Mouse (Mus musculus): Measurements from ENCODE around the gene Rcbtb2.

Gene Rcbtb2

DNA sequence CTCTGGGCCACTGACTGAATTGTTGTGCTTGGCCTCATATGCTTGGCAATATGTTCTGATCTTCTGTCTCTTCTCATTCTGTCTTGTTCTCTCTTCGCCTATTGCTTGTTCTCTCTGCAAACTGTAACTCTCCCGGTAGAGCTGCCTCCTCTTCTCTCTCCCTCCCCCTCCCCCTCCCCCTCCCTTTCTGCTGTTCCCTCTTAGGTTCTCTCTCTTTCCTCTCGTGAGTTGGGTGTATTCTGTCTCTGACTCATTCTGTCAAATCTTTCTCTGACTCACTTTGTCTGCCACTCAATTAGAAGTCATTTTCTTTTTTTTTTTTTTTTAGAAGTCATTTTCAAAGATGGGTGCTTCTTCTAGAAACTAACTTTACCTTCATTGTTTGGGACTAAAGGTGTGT is 23.9 kb downstream of the Rcbtb2 start:
- DNase-seq (ENCODE audit: low spot score in 2 of 2), result no peak

DNA sequence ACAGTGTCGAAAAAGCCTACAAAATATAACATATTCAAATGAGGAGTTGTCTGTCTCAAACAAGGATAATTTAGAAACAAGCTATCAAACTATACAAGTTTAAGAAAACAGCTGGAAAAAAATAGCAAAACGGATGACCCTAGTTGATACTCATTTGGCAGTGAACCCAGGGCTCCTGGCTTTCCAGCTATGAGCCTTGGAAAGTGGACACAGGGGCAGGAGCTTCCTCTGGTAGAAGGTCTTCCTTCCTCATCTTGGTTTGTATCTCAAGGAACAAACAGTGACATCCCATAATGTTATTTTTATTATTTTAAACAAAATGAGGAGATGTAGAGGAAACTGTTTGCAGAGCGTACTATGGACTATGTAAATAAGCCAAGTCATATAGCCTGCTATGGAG is 25.3 kb downstream of the Rcbtb2 start:
- DNase-seq (ENCODE audit: low spot score in 2 of 2), result no peak

DNA sequence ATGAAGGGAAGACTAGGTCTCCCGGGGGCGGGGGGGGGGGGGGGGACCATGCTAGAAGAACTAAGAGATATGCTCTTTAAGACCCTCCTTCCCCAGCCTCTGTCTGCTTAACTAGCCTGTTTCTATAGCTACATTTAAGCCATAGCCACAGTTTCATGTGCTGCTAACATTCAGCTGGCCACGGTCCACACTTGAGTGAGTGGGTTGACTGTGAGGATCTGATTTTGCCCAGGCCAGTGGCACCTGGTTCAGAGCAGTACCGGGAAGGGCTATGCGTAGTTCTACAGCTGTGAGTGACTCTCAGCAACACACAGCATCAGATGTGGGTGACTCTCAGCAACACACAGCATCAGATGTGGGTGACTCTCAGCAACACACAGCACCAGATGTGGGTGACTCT is 38.5 kb downstream of the Rcbtb2 start:
- DNase-seq (ENCODE audit: low spot score in 2 of 2), result peak; percentile 44 to 50

DNA sequence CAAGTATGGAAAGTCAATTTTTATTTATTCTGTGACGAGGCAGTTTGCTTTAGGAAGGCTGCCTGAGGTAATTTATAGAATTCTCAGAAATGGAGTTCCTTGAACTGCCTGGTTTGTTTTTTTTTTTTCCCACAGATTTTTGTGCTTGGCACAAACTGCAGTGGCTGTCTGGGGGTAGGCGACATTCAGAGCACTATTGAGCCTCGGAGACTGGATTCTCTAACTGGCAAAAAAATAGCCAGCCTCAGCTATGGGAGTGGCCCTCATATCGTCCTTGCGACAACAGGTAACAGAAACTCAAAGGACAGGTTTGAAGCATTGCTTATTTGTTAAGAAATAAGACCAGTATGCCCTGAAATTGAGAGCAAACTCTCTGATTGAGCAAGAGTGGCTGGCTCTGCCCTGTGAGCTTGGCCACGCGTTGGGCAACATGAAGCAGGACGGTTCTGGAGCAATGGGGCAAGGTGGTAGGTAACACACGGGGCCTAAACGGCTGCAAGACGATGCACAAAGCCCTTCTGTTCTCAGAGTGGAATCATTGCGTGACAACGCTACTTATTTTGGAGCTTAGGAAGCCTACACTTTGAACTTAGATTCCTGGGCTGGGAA is 39.5 kb downstream of the Rcbtb2 start:
- no peak for DNase-seq (ENCODE audit: low spot score in 2 of 2)

DNA sequence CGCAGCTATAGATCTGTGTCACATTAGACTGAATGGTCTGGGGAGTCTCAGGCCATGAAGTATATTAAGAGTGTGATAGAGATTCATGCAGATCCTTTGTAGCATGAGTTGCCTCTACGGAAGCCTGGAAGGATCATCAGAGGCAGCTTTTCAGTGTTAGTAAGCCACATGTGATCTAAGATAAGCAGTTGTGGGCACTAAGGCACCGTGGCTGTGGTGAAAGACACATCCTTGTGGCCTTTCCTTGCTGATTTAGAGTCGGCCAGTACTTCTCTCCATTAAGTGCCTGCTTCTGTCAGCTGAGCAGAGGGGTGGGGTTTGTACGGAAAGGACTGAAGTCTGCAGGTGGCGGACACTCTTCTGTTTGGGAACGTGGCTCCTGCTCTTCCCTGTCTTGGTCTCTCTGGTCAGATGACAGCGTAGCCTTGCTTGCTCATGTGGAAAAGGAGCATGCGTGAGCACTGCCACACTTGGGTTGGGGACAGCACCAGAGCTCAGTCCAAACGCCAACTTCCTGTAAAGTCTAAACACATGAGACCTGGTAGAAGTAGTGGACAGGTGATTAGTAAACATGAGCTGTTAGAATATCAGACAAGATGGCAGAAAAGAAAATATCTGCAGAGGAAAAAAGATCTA is 40.6 kb downstream of the Rcbtb2 start:
- DNase-seq (ENCODE audit: low spot score in 2 of 2), result no peak

DNA sequence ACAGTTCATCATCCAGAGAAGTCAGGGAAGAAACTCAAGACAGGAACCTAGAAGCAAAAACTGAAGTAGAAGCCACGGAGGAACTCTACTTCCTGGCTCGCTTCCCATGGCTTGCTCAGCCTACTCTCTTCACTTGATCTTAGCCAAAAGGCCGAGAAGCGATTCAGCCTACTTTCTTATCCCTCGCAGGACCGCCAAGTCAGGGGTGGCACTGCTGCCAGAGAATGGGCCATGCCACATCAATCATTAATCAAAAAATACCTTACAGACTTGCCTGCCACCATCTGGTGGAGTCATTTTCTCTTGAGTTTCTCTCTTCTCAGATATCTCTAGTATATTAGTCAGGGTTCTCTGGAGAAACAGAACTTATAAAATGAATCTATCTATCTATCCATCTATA is 42.3 kb downstream of the Rcbtb2 start:
- DNase-seq (ENCODE audit: low spot score in 2 of 2), result no peak

DNA sequence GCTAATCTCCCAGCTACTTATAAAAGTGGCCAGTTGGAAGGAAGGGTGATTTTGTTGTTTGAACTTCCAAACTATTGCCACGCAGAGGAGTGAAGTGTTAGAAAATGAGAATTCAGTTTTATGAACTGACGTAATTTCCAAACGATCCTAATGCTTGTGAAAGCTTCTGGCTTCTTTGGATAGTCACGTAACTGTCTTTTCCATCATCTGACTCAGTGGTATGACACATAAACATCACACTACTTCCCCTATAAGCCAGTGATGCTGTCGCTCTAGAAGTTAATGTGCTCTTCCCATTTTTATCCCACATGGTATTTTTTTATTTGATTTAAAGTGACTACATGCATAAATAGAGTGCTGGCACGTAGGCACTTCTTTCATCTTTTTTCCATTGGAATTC is 45.8 kb downstream of the Rcbtb2 start:
- no peak for DNase-seq (ENCODE audit: low spot score in 2 of 2)

DNA sequence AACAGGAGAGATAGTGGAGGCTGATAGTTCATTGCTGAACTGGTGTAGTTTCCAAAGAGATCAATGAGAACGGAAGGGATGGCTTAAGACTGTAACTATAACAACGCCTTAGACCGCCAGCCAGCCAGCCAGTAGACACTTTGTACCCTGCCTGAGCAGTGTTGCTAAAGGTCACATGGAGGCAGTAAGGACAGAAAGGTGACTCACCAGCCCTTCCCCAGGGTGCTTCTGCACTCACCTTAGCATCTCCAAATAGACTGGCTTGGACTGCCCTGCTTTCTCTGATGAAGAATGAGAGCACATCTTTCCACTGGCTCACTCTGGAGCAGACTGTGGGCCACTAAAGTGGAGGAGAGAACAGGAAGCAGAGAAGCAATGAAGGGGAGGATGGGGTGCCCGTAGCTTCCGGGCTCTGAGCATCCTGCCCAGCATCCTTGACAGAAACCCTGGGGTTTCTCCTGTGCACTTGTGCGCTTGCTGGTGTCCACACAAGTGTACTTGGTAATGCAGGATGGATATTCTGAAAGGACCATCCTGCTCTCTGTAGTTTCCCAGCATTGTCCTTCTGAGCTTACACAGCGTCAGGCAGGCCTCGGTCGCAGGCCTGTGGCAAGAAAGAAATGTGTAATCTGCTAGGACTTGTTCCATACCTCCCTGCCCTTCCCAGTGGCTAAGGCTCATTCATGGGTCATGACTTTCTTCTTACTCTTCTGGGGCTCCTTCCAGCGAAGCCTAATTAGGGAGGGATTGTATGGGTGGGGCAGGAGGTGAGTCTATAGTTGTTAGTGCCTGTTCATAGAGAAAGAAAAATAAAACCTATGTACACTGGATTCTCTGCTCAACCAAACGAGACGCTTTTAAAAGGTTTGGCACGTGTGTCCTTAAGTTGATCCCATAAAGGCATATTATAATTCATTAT is 47.3 kb downstream of the Rcbtb2 start:
- no peak for DNase-seq (ENCODE audit: low spot score in 2 of 2)

DNA sequence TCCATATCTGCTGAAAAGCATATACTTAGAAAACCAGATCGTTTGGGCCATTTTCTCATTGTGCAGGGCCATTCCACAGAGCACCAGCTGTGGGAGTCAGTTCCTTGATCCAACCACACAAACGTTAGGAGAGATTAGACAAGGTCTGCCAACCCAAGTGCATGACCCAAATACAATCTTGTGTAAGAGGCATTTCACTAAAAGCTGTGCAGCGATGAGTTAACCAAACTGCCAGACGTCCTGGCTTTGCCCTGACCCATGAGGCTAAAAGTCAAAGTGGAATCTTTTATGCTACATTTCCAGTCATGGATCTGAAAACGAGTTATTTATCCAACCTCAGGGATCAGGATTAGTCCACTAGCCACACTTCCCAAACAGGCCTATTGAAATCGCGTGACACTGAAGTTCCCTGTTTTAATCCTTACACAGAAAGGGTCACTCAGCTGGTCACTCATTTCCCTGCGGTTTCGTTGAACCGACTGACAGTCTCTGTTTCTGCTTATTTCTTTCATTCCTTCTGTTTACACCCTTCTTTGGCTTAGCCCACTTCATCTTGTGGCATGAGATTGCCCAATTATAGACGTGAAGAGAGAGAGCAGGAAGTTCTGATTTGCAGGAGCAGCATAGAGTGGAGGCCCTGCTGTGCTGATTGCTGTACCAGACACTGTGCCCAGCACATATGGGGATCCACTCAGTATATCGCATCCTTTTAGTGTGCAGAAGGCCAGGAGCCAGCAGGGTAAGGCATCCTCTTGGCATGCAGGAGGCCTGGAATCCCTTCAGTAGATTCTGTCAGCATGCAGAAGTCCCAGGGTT is 49.6 kb downstream of the Rcbtb2 start:
- no peak for DNase-seq (ENCODE audit: low spot score in 2 of 2)

DNA sequence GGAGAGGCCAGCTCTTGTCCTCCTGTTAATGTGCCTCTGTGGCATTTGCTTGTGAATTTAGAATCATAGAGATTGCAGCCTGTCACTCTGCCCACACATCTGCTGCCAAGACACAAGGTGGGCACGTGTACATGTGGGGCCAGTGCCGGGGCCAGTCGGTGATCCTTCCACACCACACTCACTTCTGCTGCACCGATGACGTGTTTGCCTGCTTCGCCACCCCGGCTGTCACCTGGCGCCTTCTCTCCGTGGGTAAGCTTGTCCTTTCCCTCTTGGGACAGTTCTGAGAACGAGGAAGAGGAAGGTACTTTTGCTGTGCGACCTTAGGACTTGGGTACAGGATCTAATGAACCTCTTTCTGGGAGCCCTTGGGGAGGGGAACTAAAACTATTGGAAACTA is 50.8 kb downstream of the Rcbtb2 start:
- no peak for DNase-seq (ENCODE audit: low spot score in 2 of 2)

DNA sequence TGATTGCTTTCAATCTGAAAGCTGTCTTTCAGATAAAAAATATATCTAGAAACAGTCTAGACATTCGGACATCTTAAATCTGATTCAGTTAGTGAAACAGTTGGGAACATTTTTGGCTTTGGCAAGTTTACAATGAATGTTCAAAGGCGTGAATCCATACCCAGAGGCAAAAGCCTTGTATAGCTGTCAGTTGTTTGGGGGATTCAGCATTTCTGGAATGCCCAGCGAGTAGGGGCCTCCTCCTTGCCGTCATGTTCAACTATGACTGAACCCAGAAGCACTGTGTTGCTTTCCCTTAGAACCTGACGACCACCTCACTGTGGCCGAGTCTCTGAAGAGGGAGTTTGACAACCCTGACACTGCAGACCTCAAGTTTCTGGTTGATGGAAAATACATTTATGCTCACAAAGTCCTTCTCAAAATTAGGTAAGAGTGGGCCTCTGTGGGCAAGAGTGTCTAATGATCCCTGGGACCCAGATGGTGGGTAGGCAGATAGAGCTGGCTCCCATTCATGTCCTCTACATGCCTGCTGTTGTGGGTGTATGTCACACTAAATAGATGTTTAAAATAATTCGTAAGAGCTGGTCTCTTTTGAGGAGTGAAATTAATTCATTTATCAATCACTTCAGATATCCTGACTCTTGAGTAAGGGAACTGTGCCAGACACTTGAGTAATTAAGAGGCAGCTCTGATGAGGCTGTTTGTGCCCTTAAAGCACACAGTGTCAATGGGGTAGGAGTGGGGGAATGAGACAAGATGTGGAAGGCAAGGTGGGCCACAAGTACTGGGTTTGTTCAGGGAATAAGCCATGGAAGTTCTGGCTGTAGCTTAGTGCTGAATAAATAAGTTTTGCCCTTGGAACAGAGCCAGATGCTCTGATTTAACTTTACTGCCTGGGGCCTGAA is 51.5 kb downstream of the Rcbtb2 start:
- no peak for DNase-seq (ENCODE audit: low spot score in 2 of 2)

DNA sequence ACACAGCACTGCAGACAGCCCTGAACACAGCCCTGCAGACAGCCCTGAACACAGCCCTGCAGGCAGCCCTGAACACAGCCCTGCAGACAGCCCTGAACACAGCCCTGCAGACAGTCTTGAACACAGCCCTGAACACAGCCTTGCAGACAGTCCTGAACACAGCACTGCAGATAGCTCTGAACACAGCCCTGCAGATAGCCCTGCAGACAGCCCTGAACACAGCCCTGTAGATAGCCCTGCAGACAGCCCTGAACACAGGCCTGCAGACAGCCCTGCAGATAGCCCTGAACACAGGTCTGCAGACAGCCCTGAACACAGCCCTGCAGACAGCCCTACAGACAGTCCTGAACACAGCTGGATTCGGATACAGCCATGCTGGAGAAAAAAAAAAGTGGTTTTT is 52.2 kb downstream of the Rcbtb2 start:
- DNase-seq (ENCODE audit: low spot score in 2 of 2), result no peak

DNA sequence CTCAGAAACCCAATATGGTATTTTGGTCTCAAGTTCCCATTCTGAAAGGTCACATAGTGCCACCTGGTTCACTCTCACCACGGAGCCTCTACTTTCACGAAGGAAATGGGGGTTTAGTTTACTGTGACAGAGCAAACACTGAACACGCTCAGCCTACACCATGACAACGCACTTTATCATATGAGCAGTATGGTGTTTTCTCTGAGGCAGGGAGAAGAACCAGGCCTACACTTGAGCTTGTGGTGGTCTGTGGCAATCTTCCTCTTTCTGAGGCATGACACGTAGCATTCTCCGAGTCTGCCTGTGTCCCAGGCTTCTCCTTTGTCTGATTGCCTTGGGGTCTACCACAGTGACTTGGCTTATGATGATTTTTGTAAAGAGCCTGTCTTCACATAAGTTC is 53.0 kb downstream of the Rcbtb2 start:
- DNase-seq (ENCODE audit: low spot score in 2 of 2), result no peak

DNA sequence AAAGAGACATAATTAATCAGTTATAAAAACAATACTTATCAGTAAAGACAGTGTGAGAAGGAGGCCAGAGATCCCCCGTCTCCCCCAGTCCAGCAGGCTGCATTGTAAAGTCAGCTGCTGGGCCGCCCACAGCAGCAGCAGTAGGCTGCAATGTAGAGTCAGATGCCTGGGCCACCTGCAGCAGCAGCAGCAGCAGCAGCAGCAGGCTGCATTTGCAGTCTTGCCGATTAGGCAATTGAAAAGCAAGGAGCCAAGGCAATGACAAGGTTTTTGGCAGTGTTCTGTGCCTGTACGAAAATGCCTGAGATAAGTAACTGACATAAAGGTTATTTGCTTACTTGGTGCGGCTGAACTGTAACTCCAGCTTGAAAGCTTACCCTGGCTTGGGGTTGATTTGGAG is 53.4 kb downstream of the Rcbtb2 start:
- no peak for DNase-seq (ENCODE audit: low spot score in 2 of 2)

DNA sequence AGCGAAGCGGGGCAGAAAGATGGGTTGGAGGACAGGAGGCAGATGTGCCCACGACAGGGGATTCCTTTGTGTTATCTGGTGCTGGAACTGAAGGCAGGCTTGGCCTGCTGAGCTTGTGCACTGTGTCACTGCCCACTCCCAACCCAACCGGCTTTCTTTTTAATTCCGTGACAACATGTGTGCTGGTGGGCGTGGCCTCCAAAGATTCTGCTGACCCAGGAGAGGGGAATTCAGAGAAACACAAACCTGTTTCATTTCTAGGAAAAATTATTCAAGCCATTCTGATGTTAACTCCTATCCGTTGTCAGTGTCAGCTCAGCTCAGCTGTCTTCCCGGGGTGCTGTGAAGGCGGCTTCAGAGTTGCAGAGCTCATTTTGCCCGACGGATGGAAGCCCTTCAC is 55.1 kb downstream of the Rcbtb2 start:
- DNase-seq (ENCODE audit: low spot score in 2 of 2), result no peak

DNA sequence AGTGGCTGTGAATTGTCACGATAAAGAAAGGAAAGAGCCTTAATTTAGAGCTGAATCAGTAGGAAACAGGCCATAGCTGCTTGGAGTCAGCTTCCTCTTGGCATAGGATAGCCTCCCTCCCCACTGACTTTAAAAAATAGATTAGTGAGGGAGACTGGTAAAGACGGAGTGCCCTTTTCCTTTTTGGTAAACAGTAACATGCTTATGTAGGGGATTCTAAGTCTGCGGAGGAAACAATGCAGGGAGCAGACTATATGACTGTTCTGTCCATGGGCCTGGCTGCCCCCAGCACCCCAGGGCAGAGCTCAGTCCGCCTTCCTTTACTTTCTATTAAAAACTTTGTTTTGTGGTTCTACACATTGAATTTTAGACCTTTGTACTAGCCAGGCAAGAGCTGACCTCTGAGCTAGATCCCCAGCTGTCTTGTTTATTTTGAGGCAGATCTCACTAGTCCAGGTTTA is 56.4 kb downstream of the Rcbtb2 start:
- no peak for DNase-seq (ENCODE audit: low spot score in 2 of 2)

DNA sequence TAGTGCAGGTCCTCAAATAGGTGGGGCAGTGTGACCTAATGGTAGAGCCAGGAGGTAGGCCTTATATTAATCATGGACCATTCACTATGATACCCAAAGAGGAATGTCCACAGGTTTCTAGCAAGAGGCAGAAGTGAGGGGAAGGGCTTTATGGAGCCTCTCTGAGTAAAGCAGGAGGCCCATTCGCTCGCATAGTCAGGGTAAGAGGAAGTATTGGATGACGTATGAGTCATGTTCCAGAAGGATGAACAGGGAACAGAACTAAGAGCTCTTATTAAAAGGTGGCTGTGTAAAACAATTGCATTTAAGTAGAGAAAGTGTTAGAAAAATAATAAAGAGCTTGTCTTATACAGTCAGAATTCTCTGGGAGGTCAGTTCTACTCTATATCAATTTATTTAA is 57.8 kb downstream of the Rcbtb2 start:
- DNase-seq (ENCODE audit: low spot score in 2 of 2), result no peak

DNA sequence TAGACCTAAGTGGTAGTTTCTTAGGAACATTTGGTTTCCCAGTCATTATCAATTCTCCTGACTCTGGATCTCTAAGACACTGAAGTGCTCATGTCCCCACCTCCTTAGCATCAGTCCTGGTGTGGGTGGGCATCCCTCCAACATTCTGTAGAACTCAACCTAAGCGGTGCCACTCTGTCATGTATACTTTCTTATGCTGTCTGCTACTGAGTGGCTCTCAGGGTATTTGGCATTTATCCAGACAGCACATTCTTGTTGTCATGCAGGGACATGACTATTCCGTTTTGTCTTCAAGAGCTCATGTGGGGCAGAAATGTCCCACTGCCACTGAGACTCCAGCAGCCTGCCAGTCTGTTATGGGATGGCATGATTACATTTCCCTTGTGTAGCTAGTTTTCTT is 58.3 kb downstream of the Rcbtb2 start:
- no peak for DNase-seq (ENCODE audit: low spot score in 2 of 2)

DNA sequence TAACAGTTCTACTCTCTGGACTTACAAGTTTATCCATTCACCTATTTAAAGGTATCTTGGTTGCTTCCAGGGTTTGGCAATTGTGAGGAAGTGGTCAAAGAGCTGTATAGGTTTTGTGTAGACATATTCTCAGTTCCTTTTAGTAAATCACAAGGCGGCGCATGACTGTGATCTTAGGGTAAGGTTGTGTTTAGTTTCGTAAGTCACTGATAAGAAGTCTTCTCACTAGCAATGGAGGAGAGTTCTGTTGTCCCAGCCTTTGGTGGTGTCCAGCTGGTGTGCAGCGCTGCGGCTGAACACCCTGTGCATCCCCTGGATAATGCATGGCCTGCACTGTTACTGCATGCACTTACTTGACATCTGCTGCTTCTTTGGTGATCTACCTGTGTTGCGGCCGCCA is 64.0 kb downstream of the Rcbtb2 start:
- DNase-seq (ENCODE audit: low spot score in 2 of 2), result no peak

DNA sequence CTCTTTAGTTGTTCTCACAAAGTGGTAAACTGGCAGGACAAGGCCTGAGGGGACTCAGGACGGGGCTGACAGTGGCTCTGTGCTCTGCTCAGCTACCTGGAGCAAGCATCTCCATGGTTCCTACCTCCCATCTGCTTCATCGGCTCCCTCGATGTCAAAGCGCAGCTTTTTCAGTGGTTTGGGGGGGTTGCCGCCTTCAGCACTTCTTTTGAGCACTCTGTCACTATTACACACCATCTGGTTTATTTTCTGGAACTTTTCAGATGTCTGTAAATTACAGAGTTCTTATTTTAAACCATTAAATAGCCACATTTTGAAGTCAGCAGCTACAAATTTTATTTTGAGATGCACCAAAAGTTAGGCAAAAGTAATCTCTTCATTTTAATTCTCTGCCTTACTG is 76.2 kb downstream of the Rcbtb2 start:
- no peak for DNase-seq (ENCODE audit: low spot score in 2 of 2)

DNA sequence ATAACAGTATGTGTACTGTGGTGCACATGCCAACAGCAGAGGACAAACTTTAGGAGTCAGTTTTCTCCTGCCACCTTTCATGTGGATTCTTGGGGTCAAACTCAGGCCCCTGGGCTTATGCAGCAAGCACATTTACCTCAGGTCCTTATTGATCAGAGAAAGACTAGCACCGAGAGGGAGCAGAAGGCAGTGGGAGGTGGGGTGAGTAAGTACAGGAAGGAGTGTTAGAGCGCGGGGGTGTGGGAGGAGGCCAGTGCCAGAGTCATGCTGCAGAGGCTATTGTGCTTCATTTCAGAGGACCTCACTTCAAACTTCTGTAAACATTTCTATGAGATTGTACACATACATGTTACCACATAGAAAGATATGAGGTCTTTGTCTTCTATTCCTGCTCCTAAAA is 78.6 kb downstream of the Rcbtb2 start:
- DNase-seq (ENCODE audit: low spot score in 2 of 2), result no peak
